Mouse (Mus musculus): ENCODE results near the gene Gm44596. TPM values are rescaled to one million over a fixed set of nuclear protein-coding genes. Genes with fewer than 3 reads are reported as not detected.

Gene Gm44596
- polyA plus RNA-seq (2015; fragmentation: Nextera tagmentation; extraction: Ambion mirVana) = not detected in 2 replicates

- 7% methylated on average over 6 of the region's 6 CpGs for WGBS
- Histone ChIP-seq H3K27me3 (replicated peaks) (no peaks in the 10 kb centered on the region), H3K9me3 (no peaks in the 10 kb centered on the region), H3K4me2 (peak within 1 kb of the TSS; percentile 21), H3K9ac (no peak within 1 kb of the TSS), H3K4me3 (no peak within 1 kb of the TSS), H3K36me3 (replicated peaks) (no peaks in the 10 kb centered on the region), H3K4me1 (peaks cover 11% of the 10 kb centered on the region), H3K27ac (peak within 1 kb of the TSS; percentile 41)
- peak; percentile 80 for ATAC-seq (replicated peaks)
Observed at GRCm38 (mm10) chr6:128375192-128375591, at the start of gene Gm44596, which contains the start of gene Tex52. Gene Gm44596, plus strand, starts transcription at chr6:128375503. Gene Tex52, plus strand, starts transcription at chr6:128375456.

DNA sequence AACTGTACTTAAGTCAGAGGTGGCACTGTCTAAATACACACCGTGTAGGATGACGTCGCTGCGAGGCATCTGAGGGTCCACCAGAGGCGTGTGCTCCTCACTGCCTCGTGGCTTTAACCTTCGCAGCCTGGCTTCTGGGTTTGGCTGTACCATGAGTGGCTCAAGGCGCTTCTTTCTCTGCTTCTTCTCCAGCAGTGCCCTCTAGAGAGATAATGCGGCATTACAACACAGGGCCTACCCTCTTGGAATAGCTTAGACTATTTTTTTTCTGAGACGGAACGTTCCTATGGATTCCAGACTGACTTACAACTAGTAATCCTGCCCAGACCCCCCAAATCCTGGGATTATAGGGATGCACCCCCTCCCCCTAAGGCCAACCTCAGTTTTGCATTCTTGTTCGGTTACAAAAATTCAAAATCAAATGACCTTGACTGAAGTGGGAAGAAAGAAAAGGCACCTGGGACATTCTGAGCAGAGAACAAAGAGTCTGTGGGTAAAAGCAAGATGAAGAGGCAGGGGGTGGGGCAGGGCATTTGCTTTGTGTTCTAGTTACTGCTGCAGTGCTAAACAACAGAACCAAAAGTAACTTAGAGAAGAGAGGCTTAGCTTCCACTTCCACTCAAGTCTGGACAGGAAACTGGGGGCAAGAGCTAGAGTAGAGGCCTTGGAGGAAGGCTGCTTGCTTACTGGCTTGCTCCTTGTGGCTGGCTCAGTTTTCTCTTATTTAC, 40.7 kb upstream of the Gm44596 start:
- no peaks in the 10 kb centered on the region for H3K27me3 ChIP-seq (replicated peaks)
- no peak overlapping the region for H3K9ac ChIP-seq
- H3K4me3 ChIP-seq = no peak overlapping the region
- 0 out of 2 replicates have a peak, but pooled peaks cover 2% of the 10 kb centered on the region for H3K9me3 ChIP-seq
- H3K27ac ChIP-seq = no peak overlapping the region
- H3K36me3 ChIP-seq (replicated peaks) = peaks cover 28% of the 10 kb centered on the region
- WGBS = 15% methylated on average over 12 of the region's 12 CpGs
- H3K4me2 ChIP-seq = no peak overlapping the region
- ATAC-seq (replicated peaks) = peak; percentile 85
- peaks cover 11% of the 10 kb centered on the region; the same call in 1 of the 2 replicates for H3K4me1 ChIP-seq

- no peak overlapping the region for H3K27ac ChIP-seq
- no peak overlapping the region for H3K9ac ChIP-seq
- no peaks in the 10 kb centered on the region for H3K9me3 ChIP-seq
- WGBS = 83% methylated on average over 7 of the region's 7 CpGs
- peaks cover 13% of the 10 kb centered on the region; the same call in 1 of the 2 replicates for H3K36me3 ChIP-seq (replicated peaks)
- no peak for ATAC-seq (replicated peaks)
- no peak overlapping the region for H3K4me2 ChIP-seq
- no peaks in the 10 kb centered on the region for H3K27me3 ChIP-seq (replicated peaks)
- H3K4me1 ChIP-seq = peaks cover 11% of the 10 kb centered on the region; the same call in 1 of the 2 replicates
- H3K4me3 ChIP-seq = no peak overlapping the region
Observed at GRCm38 (mm10) chr6:128337467-128337866, 37.8 kb upstream of the Gm44596 start.

GRCm38 (mm10) chr6:128338876-128339275, 36.4 kb upstream of the Gm44596 start:
- 0 out of 2 replicates have a peak, but pooled peaks cover 9% of the 10 kb centered on the region for H3K36me3 ChIP-seq (replicated peaks)
- H3K9ac ChIP-seq = no peak overlapping the region
- H3K9me3 ChIP-seq = no peaks in the 10 kb centered on the region
- H3K4me2 ChIP-seq = no peak overlapping the region
- 50% methylated on average over 5 of the region's 5 CpGs for WGBS
- no peak for ATAC-seq (replicated peaks)
- H3K27ac ChIP-seq = no peak overlapping the region
- peaks cover 11% of the 10 kb centered on the region; the same call in 1 of the 2 replicates for H3K4me1 ChIP-seq
- no peak overlapping the region for H3K4me3 ChIP-seq
- no peaks in the 10 kb centered on the region for H3K27me3 ChIP-seq (replicated peaks)

DNA sequence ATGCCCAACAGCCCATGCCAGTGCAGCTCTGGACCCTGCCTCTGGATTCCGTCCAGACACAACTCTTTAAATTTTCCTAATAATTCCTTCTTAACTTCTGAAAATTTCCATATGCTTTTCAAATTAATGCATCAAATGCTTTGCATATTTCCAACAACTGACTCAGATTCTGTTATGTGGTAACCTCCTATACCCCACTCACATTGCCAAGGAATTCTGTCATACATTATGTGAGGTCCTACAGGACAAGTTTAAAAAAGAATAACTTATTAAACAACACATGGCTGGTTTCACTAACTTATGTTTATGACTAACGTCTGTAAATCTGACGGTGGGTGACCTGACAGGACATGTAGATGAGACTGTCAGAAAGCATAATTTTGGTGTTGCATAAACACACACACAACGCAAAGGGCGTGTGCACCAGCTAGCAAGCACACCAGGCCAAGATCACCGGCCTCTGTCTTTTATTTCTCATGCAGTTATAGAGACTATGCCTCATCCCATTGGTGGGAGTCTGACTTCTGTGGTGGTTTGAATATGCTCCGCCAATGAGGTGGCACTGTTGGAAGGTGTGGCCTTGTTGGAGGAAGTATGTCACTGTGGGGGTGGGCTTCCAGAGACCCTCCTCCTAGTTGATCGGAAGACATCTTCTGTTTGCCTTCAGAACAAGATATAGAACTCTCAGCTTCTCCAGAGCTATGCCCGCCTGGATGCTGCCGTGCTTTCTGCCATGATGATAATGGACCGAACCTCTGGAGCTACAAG, 33.2 kb upstream of the Gm44596 start:
- H3K9me3 ChIP-seq = no peaks in the 10 kb centered on the region
- no peak for ATAC-seq (replicated peaks)
- H3K9ac ChIP-seq = no peak overlapping the region
- H3K4me1 ChIP-seq = peaks cover 11% of the 10 kb centered on the region; the same call in 1 of the 2 replicates
- H3K4me3 ChIP-seq = no peak overlapping the region
- whole genome bisulfite sequencing = 96% methylated on average over 11 of the region's 11 CpGs
- H3K27me3 ChIP-seq (replicated peaks) = no peaks in the 10 kb centered on the region
- no peaks in the 10 kb centered on the region for H3K36me3 ChIP-seq (replicated peaks)
- no peak overlapping the region for H3K4me2 ChIP-seq
- no peak overlapping the region for H3K27ac ChIP-seq

DNA sequence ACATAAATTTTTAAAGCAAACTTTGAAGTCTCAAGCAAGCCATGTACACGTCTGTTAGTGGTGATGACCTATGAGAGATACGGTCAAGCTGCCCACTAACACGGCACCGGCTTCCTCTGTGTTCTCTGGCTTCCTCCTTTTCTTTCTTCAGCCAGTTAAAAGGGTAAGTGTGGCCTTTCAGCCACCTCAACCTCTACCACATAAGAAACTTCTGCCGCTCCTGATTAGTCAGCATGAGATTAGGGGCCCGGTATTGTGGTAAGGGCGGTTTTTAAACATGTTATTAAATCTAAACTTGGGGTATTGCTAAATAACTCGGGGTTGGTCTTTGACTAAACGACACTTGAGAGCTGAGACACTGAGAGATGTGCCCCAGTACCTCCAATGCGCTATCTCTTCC, 29.7 kb upstream of the Gm44596 start:
- ATAC-seq (replicated peaks) = no peak
- Histone ChIP-seq H3K4me1 (peaks cover 4% of the 10 kb centered on the region; the same call in 1 of the 2 replicates), H3K4me3 (no peak overlapping the region), H3K9ac (no peak overlapping the region), H3K36me3 (replicated peaks) (no peaks in the 10 kb centered on the region), H3K27ac (no peak overlapping the region), H3K9me3 (no peaks in the 10 kb centered on the region), H3K4me2 (no peak overlapping the region), H3K27me3 (replicated peaks) (no peaks in the 10 kb centered on the region)
- WGBS = 88% methylated on average over 10 of the region's 10 CpGs

GRCm38 (mm10) chr6:128346782-128347181, 28.5 kb upstream of the Gm44596 start:
- no peaks in the 10 kb centered on the region for H3K27me3 ChIP-seq (replicated peaks)
- no peak overlapping the region for H3K4me3 ChIP-seq
- no peak for ATAC-seq (replicated peaks)
- H3K9ac ChIP-seq = no peak overlapping the region
- H3K9me3 ChIP-seq = no peaks in the 10 kb centered on the region
- H3K36me3 ChIP-seq (replicated peaks) = no peaks in the 10 kb centered on the region
- peaks cover 4% of the 10 kb centered on the region; the same call in 1 of the 2 replicates for H3K4me1 ChIP-seq
- H3K27ac ChIP-seq = no peak overlapping the region
- H3K4me2 ChIP-seq = no peak overlapping the region
- 90% methylated on average over 6 of the region's 6 CpGs for WGBS

GRCm38 (mm10) chr6:128349711-128350110, 25.6 kb upstream of the Gm44596 start:
- no peak overlapping the region for H3K4me3 ChIP-seq
- WGBS = 49% methylated on average over 7 of the region's 7 CpGs
- H3K9me3 ChIP-seq = no peaks in the 10 kb centered on the region
- 0 out of 2 replicates have a peak, but pooled peaks have one; percentile 11 for ATAC-seq (replicated peaks)
- no peak overlapping the region for H3K27ac ChIP-seq
- no peaks in the 10 kb centered on the region for H3K36me3 ChIP-seq (replicated peaks)
- H3K27me3 ChIP-seq (replicated peaks) = no peaks in the 10 kb centered on the region
- peaks cover 16% of the 10 kb centered on the region for H3K4me1 ChIP-seq
- no peak overlapping the region for H3K9ac ChIP-seq
- no peak overlapping the region for H3K4me2 ChIP-seq

DNA sequence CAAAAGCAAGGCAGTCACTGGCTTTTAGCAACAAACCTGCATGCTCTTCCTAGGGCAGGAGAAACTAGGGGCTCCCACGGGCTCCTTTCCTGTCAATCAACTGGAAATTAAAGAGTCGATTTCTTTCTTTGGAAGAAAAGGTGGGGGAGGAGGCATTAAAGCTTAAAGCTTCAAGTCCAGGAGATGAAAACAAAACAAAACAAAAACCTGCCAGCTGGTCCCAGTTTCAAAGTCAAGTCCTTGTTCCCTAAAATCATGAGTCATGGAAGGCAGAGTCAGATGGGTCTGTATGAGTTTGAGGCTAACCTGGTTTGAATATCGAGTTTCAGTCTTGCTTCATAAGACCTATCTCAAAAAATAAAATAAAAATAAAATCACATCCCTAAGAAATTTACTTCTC, 21.2 kb upstream of the Gm44596 start:
- 38% methylated on average over 3 of the region's 3 CpGs for WGBS
- H3K36me3 ChIP-seq (replicated peaks) = 0 out of 2 replicates have a peak, but pooled peaks cover 7% of the 10 kb centered on the region
- H3K27me3 ChIP-seq (replicated peaks) = no peaks in the 10 kb centered on the region
- no peaks in the 10 kb centered on the region for H3K9me3 ChIP-seq
- H3K4me2 ChIP-seq = peak overlapping the region; percentile 25
- H3K9ac ChIP-seq = no peak overlapping the region; the same call in 1 of the 2 replicates
- H3K27ac ChIP-seq = no peak overlapping the region
- no peak for ATAC-seq (replicated peaks)
- H3K4me3 ChIP-seq = no peak overlapping the region
- peaks cover 24% of the 10 kb centered on the region for H3K4me1 ChIP-seq

GRCm38 (mm10) chr6:128355201-128355681, 20.1 kb upstream of the Gm44596 start:
- ATAC-seq (replicated peaks) = peak; percentile 78

GRCm38 (mm10) chr6:128355726-128356416, 19.4 kb upstream of the Gm44596 start, which contains the start of gene Tulp3:
Gene Tulp3, minus strand, starts transcription at chr6:128355851.
- H3K36me3 ChIP-seq (replicated peaks) = 0 out of 2 replicates have a peak, but pooled peaks cover 7% of the 10 kb centered on the region
- H3K4me1 ChIP-seq = peaks cover 25% of the 10 kb centered on the region
- H3K4me2 ChIP-seq = peak within 1 kb of the TSS; percentile 70
- H3K4me3 ChIP-seq = peak within 1 kb of the TSS; percentile 84
- peak within 1 kb of the TSS; percentile 82 for H3K9ac ChIP-seq
- H3K27me3 ChIP-seq (replicated peaks) = no peaks in the 10 kb centered on the region
- peak; percentile 99 for ATAC-seq (replicated peaks)
- peak within 1 kb of the TSS; percentile 87 for H3K27ac ChIP-seq
- H3K9me3 ChIP-seq = no peaks in the 10 kb centered on the region
- under 1% methylated on average over 42 of the region's 42 CpGs for WGBS

More at GRCm38 (mm10) chr6:128355201-128355681, 20.1 kb upstream of the Gm44596 start:
- H3K4me3 ChIP-seq = peak overlapping the region; percentile 84
- peak overlapping the region; percentile 82 for H3K9ac ChIP-seq
- peak overlapping the region; percentile 87 for H3K27ac ChIP-seq
- peak overlapping the region; percentile 70 for H3K4me2 ChIP-seq
- 0 out of 2 replicates have a peak, but pooled peaks cover 7% of the 10 kb centered on the region for H3K36me3 ChIP-seq (replicated peaks)
- H3K27me3 ChIP-seq (replicated peaks) = no peaks in the 10 kb centered on the region
- no peaks in the 10 kb centered on the region for H3K9me3 ChIP-seq
- peaks cover 21% of the 10 kb centered on the region for H3K4me1 ChIP-seq
- 0% methylated on average over 27 of the region's 28 CpGs for WGBS
